Mouse (Mus musculus) embryonic facial prominence, embryonic 15.5 days (tissue): Measurements from ENCODE around the gene Nmnat2. TPM values are rescaled to one million over a fixed set of nuclear protein-coding genes. Genes with fewer than 3 reads are reported as not detected.
A peak's percentile ranks its signal among the peaks of the same experiment; 100 is the strongest.
"Not testable (repeated sequence)": the region's sequence is repeated elsewhere in the genome, so short reads cannot be mapped to it uniquely, and the experiment has no call there.

Source experiments
- ATAC-seq: fragments of 200-750 bp; cut with Nextera tagmentation; 2 replicates; pipeline ENCODE4 v1.8.0; 2017; ENCODE audit warnings: low read depth, moderate TSS enrichment; ENCODE audit not compliant: insufficient number of reproducible peaks, low FRiP score, low TSS enrichment
- H3K27ac ChIP-seq: fragments of 300-500 bp; sonication (generic); replicated peaks from 2 replicates; pipeline ENCODE4 v1.5.1; 2015; ENCODE audit warnings: mild to moderate bottlenecking, inconsistent platforms
- H3K27me3 ChIP-seq: fragments of 300-500 bp; sonication (generic); 2 replicates; pipeline ENCODE4 v1.6.1; 2015; ENCODE audit warnings: inconsistent platforms
- H3K36me3 ChIP-seq: fragments of 300-500 bp; sonication (generic); 2 replicates; pipeline ENCODE4 v1.6.1; 2015; ENCODE audit warnings: mild to moderate bottlenecking, inconsistent platforms
- H3K4me1 ChIP-seq: fragments of 300-500 bp; sonication (generic); 2 replicates; pipeline ENCODE4 v1.6.1; 2015; ENCODE audit warnings: inconsistent platforms
- H3K4me2 ChIP-seq: fragments of 300-500 bp; sonication (generic); replicated peaks from 2 replicates; pipeline ENCODE4 v1.6.1; 2015; ENCODE audit warnings: mild to moderate bottlenecking, inconsistent platforms
- H3K4me3 ChIP-seq: fragments of 300-500 bp; sonication (generic); replicated peaks from 2 replicates; pipeline ENCODE4 v1.5.1; 2015; ENCODE audit warnings: mild to moderate bottlenecking, inconsistent platforms
- H3K9ac ChIP-seq: fragments of 300-500 bp; sonication (generic); 2 replicates; pipeline ENCODE4 v1.6.1; 2015; ENCODE audit warnings: inconsistent platforms
- H3K9me3 ChIP-seq: fragments of 300-500 bp; sonication (generic); replicated peaks from 2 replicates; pipeline ENCODE4 v1.6.1; 2016; ENCODE audit warnings: inconsistent platforms
- WGBS: fragments of 180-500 bp; shearing (Covaris S2); methylation state at CpG from one replicate; pipeline ENCODE4 v1.1.7; 2015; 5-methylcytosine and 5-hydroxymethylcytosine counted together
- polyA plus RNA-seq: library from polyadenylated mRNA; unstranded; fragments of >200 nt; fragmentation: Nextera tagmentation; extraction: Ambion mirVana; gene quantifications from 2 replicates; pipeline ENCODE4 v1.2.1, GENCODE M21; 2015

Nmnat2 gene
- polyA plus RNA-seq, 1 experiment from 2014 or later = 2.8 TPM

DNA sequence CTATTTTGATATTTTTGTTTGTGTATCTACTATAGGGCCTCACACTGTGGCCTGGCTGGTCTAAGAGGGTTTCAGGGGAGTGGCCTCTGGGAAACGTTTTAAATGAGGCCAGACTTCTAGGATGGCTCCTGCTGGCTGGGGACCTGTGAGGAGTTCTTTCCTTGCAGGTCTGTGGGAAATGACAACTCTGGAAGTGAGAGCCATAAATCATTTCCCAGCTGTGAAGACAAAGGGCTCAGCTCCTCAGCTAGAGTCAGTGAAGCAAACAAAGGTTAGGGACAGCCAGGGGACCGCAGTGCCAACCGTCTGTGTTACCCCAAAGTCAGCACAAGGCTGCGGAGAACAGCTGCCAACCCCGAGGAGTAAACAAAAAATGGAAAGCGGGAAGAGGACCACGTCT lies 107.8 kb downstream of the Nmnat2 start:
- Histone ChIP-seq H3K9ac (no peak overlapping the region), H3K36me3 (no peaks in the 10 kb centered on the region), H3K9me3 (no peaks in the 10 kb centered on the region), H3K27me3 (no peaks in the 10 kb centered on the region), H3K4me2 (no peak overlapping the region), H3K27ac (no peak overlapping the region), H3K4me1 (peaks cover 10% of the 10 kb centered on the region), H3K4me3 (no peak overlapping the region)
- ATAC-seq = no peak
- WGBS = 45% methylated on average over 7 of the region's 7 CpGs

DNA sequence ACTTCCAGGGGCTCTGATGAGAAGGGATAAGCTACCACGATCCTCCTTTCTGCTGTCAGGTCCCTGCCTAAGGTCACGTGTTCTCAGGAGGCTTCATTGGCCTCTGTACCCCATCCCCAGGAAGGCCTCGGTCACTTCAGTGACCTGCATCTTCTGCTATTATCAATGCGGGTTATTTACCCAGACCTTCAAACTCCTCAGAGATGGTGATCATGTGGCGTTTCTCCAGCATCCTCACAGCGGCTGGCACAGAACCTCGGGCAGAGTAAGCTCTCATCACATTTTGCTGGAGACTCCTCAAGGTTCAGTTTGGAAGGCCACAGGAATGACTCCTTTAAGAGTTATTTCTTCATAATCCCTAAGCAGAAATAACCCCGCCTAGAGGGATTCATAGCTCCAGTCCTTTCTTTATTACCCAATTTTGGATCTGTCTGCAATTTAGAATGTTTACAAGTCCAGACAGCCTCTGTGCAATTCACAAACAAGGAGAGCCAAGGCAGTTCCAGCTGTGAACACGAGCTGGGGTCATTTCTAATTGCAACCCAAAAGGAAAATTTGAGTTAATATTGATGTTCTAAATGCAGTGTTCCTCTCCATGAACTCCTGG lies 110.1 kb downstream of the Nmnat2 start:
- Histone ChIP-seq H3K27ac (no peak overlapping the region), H3K9ac (no peak overlapping the region), H3K4me2 (no peak overlapping the region), H3K27me3 (no peaks in the 10 kb centered on the region), H3K4me1 (peaks cover 10% of the 10 kb centered on the region), H3K4me3 (no peak overlapping the region), H3K36me3 (no peaks in the 10 kb centered on the region), H3K9me3 (no peaks in the 10 kb centered on the region)
- 62% methylated on average over 9 of the region's 9 CpGs for WGBS
- ATAC-seq = no peak

DNA sequence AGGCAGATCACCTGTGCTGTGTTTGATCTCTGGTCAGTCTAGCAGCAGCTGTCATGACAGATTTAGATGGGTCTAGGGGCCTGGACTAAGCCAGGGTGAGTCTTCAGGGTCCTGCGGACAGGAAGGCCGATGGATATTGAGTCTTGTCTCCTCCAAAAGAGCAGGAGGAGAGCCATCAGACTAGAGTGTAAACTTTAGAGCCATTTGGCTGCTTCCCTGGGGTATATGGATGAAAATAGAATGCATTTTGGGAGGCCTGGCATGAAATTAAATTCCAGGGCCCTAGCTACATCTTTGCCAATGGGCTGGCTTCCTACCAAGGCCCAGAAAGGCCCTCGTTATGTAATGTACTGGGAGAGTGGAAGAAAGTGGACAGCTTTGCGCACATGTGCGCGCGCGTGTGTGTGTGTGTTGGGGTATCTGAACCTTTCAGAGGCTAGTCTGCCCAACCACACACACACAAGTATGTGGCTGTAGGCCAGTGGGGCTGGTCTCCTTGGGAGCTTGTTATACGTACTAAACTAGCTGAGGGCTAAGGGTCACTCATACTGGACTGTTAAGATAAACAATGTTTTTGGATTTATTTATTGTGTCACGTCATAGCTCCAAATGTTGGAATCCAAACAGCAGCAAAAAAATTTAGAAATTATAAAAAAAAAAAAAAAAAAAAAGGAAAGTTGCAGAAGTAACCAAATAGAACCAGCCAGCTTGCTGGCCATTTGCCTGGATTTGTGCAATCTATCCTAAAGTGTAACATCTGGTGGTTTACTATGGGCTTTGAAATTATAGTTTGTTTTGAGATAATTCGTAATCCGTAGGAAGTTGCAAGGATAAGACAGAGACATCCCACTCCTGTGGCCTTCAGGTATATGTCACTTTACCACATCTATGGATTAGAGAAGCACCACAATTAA lies 110.9 kb downstream of the Nmnat2 start:
- WGBS = 66% methylated on average over 12 of the region's 12 CpGs
- Histone ChIP-seq H3K27ac (0 out of 2 replicates have a peak overlapping the region, but pooled peaks have one; percentile 4), H3K27me3 (no peaks in the 10 kb centered on the region), H3K36me3 (no peaks in the 10 kb centered on the region), H3K4me1 (peaks cover 10% of the 10 kb centered on the region), H3K4me3 (no peak overlapping the region), H3K9ac (no peak overlapping the region), H3K9me3 (no peaks in the 10 kb centered on the region), H3K4me2 (no peak overlapping the region)
- 0 out of 2 replicates have a peak, but pooled peaks have one; percentile 47 for ATAC-seq

DNA sequence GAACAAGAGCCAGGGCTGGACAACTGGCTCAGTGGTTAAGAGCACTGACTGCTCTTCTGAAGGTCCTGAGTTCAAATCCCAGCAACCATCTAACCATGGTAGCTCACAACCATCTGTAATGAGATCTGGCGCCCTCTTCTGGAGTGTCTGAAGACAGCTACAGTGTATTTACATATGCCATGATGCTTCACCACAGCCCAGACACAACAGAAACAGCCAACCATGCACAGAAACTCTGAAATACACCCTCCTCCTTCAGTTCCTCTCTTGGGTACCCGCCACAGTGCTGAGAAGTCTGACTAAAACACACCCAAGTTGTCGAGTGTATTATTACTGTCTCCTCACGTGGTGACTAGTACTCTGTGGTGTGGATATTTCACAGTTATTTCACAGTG lies 111.6 kb downstream of the Nmnat2 start:
- H3K9ac ChIP-seq = no peak overlapping the region
- ATAC-seq = no peak
- H3K36me3 ChIP-seq = no peaks in the 10 kb centered on the region
- no peak overlapping the region for H3K27ac ChIP-seq
- no peaks in the 10 kb centered on the region for H3K27me3 ChIP-seq
- no peaks in the 10 kb centered on the region for H3K9me3 ChIP-seq
- H3K4me2 ChIP-seq = no peak overlapping the region
- H3K4me3 ChIP-seq = no peak overlapping the region
- 71% methylated on average over 4 of the region's 4 CpGs for WGBS
- peaks cover 10% of the 10 kb centered on the region for H3K4me1 ChIP-seq

DNA sequence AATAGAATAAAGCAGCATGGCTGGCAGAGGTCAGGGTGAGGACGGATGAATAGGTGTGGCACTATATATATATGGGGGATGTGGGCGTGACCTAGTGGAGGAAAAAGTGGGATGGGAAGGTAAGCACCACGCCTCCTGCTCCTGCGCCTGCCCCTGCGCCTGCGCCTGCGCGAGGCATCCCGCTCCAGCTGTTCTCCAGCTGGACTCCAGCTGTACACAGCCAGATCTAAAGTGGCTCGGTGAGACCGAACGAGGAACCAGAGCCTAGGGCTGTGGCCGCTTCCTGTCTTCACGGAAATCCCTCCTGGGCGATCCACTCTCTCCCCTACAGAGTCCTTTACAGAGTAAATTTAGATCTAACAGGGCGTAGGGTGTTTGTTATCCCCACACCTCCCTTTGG lies 116.8 kb downstream of the Nmnat2 start:
- peak overlapping the region; percentile 25 for H3K4me2 ChIP-seq
- no peak overlapping the region for H3K9ac ChIP-seq
- WGBS = 29% methylated on average over 16 of the region's 16 CpGs
- peaks cover 19% of the 10 kb centered on the region; the same call in 1 of the 2 replicates for H3K27me3 ChIP-seq
- H3K4me1 ChIP-seq = peaks cover 19% of the 10 kb centered on the region; the same call in 1 of the 2 replicates
- no peaks in the 10 kb centered on the region for H3K36me3 ChIP-seq
- ATAC-seq = peak; percentile 76
- H3K4me3 ChIP-seq = peak overlapping the region; percentile 4; the same call in 1 of the 2 replicates
- no peak overlapping the region for H3K27ac ChIP-seq
- no peaks in the 10 kb centered on the region for H3K9me3 ChIP-seq

DNA sequence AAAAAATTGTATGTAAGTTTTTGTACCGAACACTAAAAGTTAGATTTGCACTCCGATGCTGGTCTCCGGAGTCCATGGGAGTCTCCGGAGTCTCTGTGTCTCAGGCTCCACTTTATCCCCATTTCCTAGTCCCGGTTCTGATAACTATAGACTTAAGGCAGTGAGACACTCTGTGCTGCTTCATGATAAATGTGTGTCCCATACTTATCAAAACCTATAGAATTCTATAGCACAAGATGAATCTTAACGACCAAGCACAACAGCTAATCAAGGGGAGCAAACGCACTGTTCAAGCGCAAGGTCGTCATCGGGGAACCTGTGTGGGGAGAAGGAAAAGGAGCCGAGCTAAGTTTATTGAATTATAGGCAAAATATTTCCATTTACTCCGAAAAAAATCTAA lies 117.2 kb downstream of the Nmnat2 start:
- Histone ChIP-seq H3K4me2 (peak overlapping the region; percentile 25; the same call in 1 of the 2 replicates), H3K4me3 (peak overlapping the region; percentile 4; the same call in 1 of the 2 replicates), H3K36me3 (no peaks in the 10 kb centered on the region), H3K4me1 (peaks cover 19% of the 10 kb centered on the region; the same call in 1 of the 2 replicates), H3K9ac (no peak overlapping the region), H3K27me3 (peaks cover 22% of the 10 kb centered on the region; the same call in 1 of the 2 replicates), H3K9me3 (no peaks in the 10 kb centered on the region), H3K27ac (no peak overlapping the region)
- 35% methylated on average over 12 of the region's 12 CpGs for WGBS
- ATAC-seq = no peak

DNA sequence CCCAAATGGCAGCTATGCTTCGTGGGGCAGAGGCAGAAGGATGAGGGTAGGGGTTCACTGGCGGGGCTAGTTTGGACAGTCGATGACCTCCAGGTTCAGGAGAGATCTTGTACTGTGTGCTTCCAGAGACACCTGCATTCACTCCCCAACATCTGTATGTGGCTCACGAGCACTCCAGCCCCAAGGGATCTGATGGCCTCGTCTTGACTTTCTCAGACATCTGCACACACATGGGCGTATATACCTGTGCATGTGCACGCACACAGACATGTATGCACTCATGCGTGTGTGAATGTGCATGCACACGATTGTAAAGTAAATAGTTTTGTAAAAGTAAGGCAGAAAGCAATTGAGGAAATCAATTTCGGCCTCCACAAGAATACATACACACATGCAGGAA lies 117.9 kb downstream of the Nmnat2 start:
- Histone ChIP-seq H3K27me3 (peaks cover 26% of the 10 kb centered on the region; the same call in 1 of the 2 replicates), H3K4me2 (no peak overlapping the region)
- WGBS = 44% methylated on average over 10 of the region's 10 CpGs

DNA sequence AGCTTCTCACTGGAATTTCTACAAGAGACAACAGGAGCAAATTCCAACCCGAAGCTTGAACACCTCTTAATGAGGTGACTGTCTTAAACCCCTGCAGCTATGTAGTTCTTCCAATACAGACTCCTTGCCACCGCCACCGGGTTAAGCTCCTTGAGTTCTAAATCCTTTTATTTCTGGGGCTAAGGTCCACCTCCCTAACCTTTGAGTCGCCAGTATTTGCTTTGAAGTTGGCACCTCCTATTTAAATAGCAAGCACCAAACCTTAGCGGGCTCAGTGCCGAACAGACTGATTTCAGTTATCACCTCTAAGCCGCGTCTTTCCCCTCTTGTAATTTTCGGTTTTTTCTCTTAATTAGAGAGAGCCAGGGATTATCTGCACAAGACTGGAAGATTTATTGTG lies 118.6 kb downstream of the Nmnat2 start:
- H3K9ac ChIP-seq = no peak overlapping the region
- WGBS = 15% methylated on average over 9 of the region's 9 CpGs
- H3K4me3 ChIP-seq = no peak overlapping the region
- peaks cover 19% of the 10 kb centered on the region; the same call in 1 of the 2 replicates for H3K4me1 ChIP-seq
- peaks cover 26% of the 10 kb centered on the region; the same call in 1 of the 2 replicates for H3K27me3 ChIP-seq
- H3K4me2 ChIP-seq = no peak overlapping the region
- no peaks in the 10 kb centered on the region for H3K36me3 ChIP-seq
- ATAC-seq = no peak
- H3K27ac ChIP-seq = no peak overlapping the region
- H3K9me3 ChIP-seq = no peaks in the 10 kb centered on the region

More for the DNA sequence above, 117.9 kb downstream of the Nmnat2 start:
- Histone ChIP-seq H3K9ac (no peak overlapping the region), H3K4me3 (no peak overlapping the region), H3K4me1 (peaks cover 19% of the 10 kb centered on the region; the same call in 1 of the 2 replicates), H3K36me3 (no peaks in the 10 kb centered on the region), H3K27ac (no peak overlapping the region), H3K9me3 (no peaks in the 10 kb centered on the region)
- ATAC-seq = no peak

DNA sequence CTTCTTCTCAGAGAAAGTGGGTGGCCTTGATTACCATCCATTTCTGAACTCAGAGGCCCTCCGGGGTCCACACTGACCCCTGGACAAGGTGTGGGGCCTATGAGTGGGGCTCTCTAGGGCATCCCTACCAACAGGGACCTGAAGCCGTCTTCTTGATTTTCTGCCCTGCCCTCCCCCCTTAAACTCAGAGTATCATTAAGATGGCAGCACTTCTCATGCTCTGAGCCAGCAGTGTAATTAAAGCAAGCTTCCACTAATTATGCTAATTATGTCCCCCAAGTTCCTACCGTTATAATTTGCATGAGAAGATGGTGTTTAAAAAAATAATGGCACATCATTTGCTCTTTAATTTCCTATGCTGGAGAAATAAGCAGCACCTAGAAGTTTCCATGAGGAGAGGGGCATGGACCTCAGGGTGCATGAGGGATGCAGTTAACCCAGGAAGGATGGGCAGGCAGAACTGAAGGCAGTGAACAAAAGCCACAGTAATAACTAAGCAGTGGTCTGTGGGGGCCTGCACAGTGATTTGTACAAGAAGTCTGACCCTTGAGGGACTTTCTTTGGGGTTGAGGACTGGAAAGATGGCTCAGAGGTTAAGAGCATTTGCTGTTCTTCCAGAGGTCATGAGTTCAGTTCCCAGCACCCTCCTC lies 120.4 kb downstream of the Nmnat2 start:
- no peak overlapping the region for H3K4me3 ChIP-seq
- 69% methylated on average over 3 of the region's 3 CpGs for WGBS
- no peak for ATAC-seq

DNA sequence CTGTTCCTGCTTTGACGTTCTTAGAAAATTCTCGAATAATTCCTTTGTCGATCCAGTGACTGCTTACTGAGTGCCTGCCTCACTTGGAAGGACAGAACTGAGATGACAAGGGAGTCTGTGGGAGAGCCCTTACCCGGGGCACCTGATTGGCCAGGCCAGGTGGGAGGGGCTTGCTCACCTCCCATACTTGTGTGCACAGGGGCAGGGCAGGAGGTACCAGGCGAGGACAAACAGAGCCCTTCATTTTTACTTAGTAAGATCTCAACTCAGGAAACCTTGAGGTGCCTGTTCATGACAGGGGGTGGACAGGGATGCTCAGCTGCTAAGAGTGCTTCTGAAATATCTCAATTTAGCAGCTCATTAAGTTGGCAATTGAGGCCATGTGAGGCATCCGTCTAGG lies 121.2 kb downstream of the Nmnat2 start:
- Histone ChIP-seq H3K4me2 (no peak overlapping the region), H3K27me3 (peaks cover 26% of the 10 kb centered on the region; the same call in 1 of the 2 replicates), H3K9me3 (no peaks in the 10 kb centered on the region), H3K4me1 (peaks cover 19% of the 10 kb centered on the region; the same call in 1 of the 2 replicates), H3K27ac (no peak overlapping the region), H3K9ac (no peak overlapping the region), H3K36me3 (no peaks in the 10 kb centered on the region), H3K4me3 (no peak overlapping the region)
- whole genome bisulfite sequencing = 35% methylated on average over 6 of the region's 6 CpGs
- no peak for ATAC-seq

More for the DNA sequence above, 120.4 kb downstream of the Nmnat2 start:
- Histone ChIP-seq H3K9me3 (no peaks in the 10 kb centered on the region), H3K27me3 (peaks cover 26% of the 10 kb centered on the region; the same call in 1 of the 2 replicates), H3K4me1 (peaks cover 19% of the 10 kb centered on the region; the same call in 1 of the 2 replicates), H3K9ac (no peak overlapping the region), H3K4me2 (no peak overlapping the region), H3K36me3 (no peaks in the 10 kb centered on the region), H3K27ac (no peak overlapping the region)

DNA sequence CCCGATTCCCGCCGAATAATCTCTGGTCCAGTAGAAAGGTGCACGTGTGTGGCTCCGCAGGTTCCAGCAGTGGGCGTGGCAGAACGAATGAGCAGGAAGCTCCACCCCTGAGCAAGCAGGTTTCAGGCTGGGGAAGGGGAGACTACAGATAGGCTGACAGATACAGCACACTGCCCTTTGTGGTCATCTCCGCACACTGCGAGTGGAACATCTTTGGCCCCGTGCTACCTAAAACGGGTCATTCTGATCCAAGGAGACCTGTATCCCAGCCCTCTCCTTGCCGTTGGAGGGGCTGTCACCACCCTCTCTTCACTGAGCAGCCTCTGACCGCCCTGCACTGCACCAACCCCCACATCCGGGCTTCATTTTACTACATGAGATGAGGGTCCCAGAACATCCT lies 128.4 kb downstream of the Nmnat2 start:
- not testable (repeated sequence) for H3K4me3 ChIP-seq, H3K27me3 ChIP-seq, H3K27ac ChIP-seq, H3K4me2 ChIP-seq, ATAC-seq, H3K36me3 ChIP-seq, H3K9ac ChIP-seq, H3K9me3 ChIP-seq, H3K4me1 ChIP-seq
- 87% methylated on average over 10 of the region's 14 CpGs for WGBS
